Mouse (Mus musculus): ENCODE results near the gene Cdk19.

DNA sequence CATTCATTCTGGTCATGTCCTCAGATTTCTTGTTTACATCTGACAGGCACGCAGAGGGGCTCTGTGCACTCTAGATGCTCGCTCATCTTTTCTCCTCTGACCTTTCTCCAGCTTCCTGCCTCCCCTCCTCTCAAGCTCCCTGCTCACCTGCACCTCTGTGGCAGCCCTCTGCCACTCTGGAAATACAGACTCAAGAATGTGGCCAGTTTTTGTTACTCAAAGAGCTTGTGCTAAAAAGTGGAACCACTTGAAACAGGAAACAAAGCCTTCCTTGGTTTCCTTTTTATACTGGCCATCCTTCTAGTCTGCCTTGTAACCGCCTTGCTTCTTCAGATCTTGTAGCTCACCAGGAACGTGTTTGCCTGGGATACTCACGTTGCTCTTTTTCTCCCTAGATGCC, 108.6 kb downstream of the Cdk19 start:
- no peak for TF ChIP-seq MAX (IDR thresholded peaks at IDR 0.05; ENCODE audit: low read length)
- no peak for TF ChIP-seq POLR2A (IDR thresholded peaks at IDR 0.05; ENCODE audit: control insufficient read depth in 1 of 2, insufficient read depth in 1 of 2, low read depth in 1 of 2, low read length in 2 of 2, poor library complexity in 1 of 2)
- no peak for TF ChIP-seq ZNF384 (IDR thresholded peaks at IDR 0.05; ENCODE audit: low read depth, low read length)
- TF ChIP-seq TCF12 (IDR thresholded peaks at IDR 0.05; ENCODE audit: low read depth, low read length): no peak
- TF ChIP-seq GATA1 (IDR thresholded peaks at IDR 0.05; ENCODE audit: low read depth, low read length): no peak
- no peak for TF ChIP-seq CTCF (IDR thresholded peaks at IDR 0.05 in 2 of 3, conservative IDR thresholded peaks at IDR 0.05 in 1 of 3; ENCODE audit: control insufficient read depth in 1 of 3, insufficient read depth in 1 of 3, low read depth in 2 of 3, low read length in 3 of 3, poor library complexity in 1 of 3, severe bottlenecking in 1 of 3)
- TF ChIP-seq EP300 (IDR thresholded peaks at IDR 0.05; ENCODE audit: low read depth in 1 of 2, low read length in 2 of 2): no peak
- TF ChIP-seq ETS1 (IDR thresholded peaks at IDR 0.05; ENCODE audit: low read depth, low read length): no peak
- TF ChIP-seq HCFC1 (IDR thresholded peaks at IDR 0.05; ENCODE audit: low read depth, low read length): no peak
- no peak for TF ChIP-seq MAZ (IDR thresholded peaks at IDR 0.05; ENCODE audit: low read depth, low read length)
- no peak for TF ChIP-seq USF1 (IDR thresholded peaks at IDR 0.05; ENCODE audit: low read depth, low read length)
- no peak for TF ChIP-seq SMC3 (IDR thresholded peaks at IDR 0.05; ENCODE audit: low read depth, low read length)
